Mouse (Mus musculus) midbrain, embryonic 13.5 days (tissue): ENCODE results near the gene Fam71e2. TPM values are rescaled to one million over a fixed set of nuclear protein-coding genes. Genes with fewer than 3 reads are reported as not detected.

Experiments
- ATAC-seq: fragments of 200-750 bp; cut with Nextera tagmentation; 2 replicates; pipeline ENCODE4 v1.8.0; 2017; ENCODE audit warnings: mild to moderate bottlenecking, moderate TSS enrichment, moderate library complexity
- H3K27ac ChIP-seq: fragments of 300-500 bp; sonication (generic); 2 replicates; pipeline ENCODE4 v1.5.1; 2015; ENCODE audit warnings: inconsistent platforms, mild to moderate bottlenecking, moderate library complexity
- H3K27me3 ChIP-seq: fragments of 300-500 bp; sonication (generic); 2 replicates; pipeline ENCODE4 v1.6.1; 2015; ENCODE audit warnings: mild to moderate bottlenecking, inconsistent platforms
- H3K36me3 ChIP-seq: fragments of 300-500 bp; sonication (generic); 2 replicates; pipeline ENCODE4 v1.6.1; 2015; ENCODE audit warnings: mild to moderate bottlenecking, inconsistent platforms
- H3K4me1 ChIP-seq: fragments of 300-500 bp; sonication (generic); replicated peaks from 2 replicates; pipeline ENCODE4 v1.6.1; 2015; ENCODE audit warnings: inconsistent platforms
- H3K4me2 ChIP-seq: fragments of 300-500 bp; sonication (generic); replicated peaks from 2 replicates; pipeline ENCODE4 v1.6.1; 2015; ENCODE audit warnings: moderate library complexity, mild to moderate bottlenecking, inconsistent platforms
- H3K4me3 ChIP-seq: fragments of 300-500 bp; sonication (generic); replicated peaks from 2 replicates; pipeline ENCODE4 v1.5.1; 2015; ENCODE audit warnings: mild to moderate bottlenecking, inconsistent platforms
- H3K9ac ChIP-seq: fragments of 300-500 bp; sonication (generic); replicated peaks from 2 replicates; pipeline ENCODE4 v1.6.1; 2015; ENCODE audit warnings: mild to moderate bottlenecking, inconsistent platforms
- H3K9me3 ChIP-seq: fragments of 300-500 bp; sonication (generic); 2 replicates; pipeline ENCODE4 v1.6.1; 2016; ENCODE audit warnings: mild to moderate bottlenecking, inconsistent platforms
- WGBS: fragments of 180-500 bp; shearing (Covaris S2); methylation state at CpG from one replicate; pipeline ENCODE4 v1.1.7; 2015; 5-methylcytosine and 5-hydroxymethylcytosine counted together
- polyA plus RNA-seq: library from polyadenylated mRNA; unstranded; fragments of >200 nt; fragmentation: Nextera tagmentation; extraction: Ambion mirVana; gene quantifications from 2 replicates; pipeline ENCODE4 v1.2.1, GENCODE M21; 2015

The Fam71e2 gene
- polyA plus RNA-seq, 1 experiment from 2014 or later: not detected

DNA sequence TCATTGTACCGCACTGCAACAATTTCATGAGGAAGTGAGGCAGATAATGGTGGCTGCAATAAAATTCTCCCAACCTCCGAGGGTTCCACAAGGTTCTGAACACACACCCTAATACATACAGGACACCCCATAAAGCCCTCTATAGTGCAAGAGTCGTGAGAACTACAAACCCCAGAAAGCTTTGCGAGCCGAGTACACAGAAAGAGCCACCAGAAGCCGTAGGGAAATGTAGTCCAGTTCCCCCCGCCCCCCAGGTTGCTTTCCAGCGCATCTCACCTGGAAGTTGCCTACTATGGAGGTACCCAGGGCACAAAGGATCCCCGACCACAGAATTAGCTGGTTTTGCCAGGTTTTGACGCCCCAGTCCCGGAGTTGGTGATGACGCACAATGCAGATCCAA is 47.6 kb downstream of the Fam71e2 start:
- Histone ChIP-seq H3K9ac (0 out of 2 replicates have a peak overlapping the region, but pooled peaks have one; percentile 23), H3K27ac (no peak overlapping the region), H3K9me3 (no peaks in the 10 kb centered on the region), H3K27me3 (no peaks in the 10 kb centered on the region), H3K4me3 (peak overlapping the region; percentile 31), H3K4me2 (peak overlapping the region; percentile 49), H3K36me3 (no peaks in the 10 kb centered on the region; the same call in 1 of the 2 replicates), H3K4me1 (no peaks in the 10 kb centered on the region)
- ATAC-seq: peak; percentile 84
- 40% methylated on average over 12 of the region's 12 CpGs for WGBS

DNA sequence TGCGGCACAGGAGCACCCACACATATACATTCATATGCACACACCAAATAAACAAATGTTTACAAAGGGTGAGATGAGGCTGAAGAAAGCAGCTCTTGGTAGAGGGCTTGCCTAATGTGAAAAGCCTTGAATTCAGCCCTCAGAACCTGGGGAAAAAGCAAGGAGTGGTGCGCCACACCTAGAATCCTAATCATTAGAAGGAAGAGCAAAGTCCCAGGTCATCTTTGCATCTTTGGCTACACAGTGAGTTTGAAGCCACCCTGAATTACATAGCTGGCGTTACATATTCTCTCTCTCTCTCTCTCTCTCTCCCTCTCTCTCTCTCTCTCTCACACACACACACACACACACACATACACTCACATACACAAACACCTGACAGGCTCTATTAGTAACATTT is 51.8 kb downstream of the Fam71e2 start:
- ATAC-seq: no peak
- no peaks in the 10 kb centered on the region for H3K4me1 ChIP-seq
- no peak overlapping the region for H3K9ac ChIP-seq
- H3K36me3 ChIP-seq: peaks cover 34% of the 10 kb centered on the region
- WGBS: 97% methylated on average over 3 of the region's 3 CpGs
- no peak overlapping the region for H3K4me2 ChIP-seq
- H3K27me3 ChIP-seq: no peaks in the 10 kb centered on the region
- no peak overlapping the region for H3K4me3 ChIP-seq
- H3K27ac ChIP-seq: no peak overlapping the region
- H3K9me3 ChIP-seq: no peaks in the 10 kb centered on the region

DNA sequence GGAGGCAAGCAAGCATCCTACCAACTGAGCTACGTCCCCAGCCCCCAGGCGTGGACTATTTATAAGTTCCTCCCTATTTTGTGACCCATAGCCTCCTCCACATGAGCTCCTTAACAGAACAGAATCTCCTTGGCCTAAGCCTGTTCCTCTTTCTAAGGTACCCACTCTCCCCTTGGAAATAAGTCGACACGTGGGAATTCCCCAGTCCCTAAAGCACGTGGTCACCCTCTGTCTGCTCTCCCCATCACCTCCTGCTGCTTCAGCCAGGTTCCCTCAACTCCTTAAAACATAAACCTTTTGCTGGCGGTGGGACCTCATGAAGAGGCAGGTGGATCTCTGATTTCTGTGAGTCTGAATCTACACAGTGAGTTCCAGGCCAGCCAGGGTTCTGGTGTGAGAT is 54.1 kb downstream of the Fam71e2 start:
- no peak overlapping the region for H3K4me2 ChIP-seq
- no peaks in the 10 kb centered on the region for H3K27me3 ChIP-seq
- 83% methylated on average over 6 of the region's 6 CpGs for WGBS
- H3K9me3 ChIP-seq: no peaks in the 10 kb centered on the region
- H3K36me3 ChIP-seq: peaks cover 57% of the 10 kb centered on the region
- no peak overlapping the region for H3K27ac ChIP-seq
- H3K4me3 ChIP-seq: no peak overlapping the region
- no peak overlapping the region for H3K9ac ChIP-seq
- no peak for ATAC-seq
- H3K4me1 ChIP-seq: no peaks in the 10 kb centered on the region

DNA sequence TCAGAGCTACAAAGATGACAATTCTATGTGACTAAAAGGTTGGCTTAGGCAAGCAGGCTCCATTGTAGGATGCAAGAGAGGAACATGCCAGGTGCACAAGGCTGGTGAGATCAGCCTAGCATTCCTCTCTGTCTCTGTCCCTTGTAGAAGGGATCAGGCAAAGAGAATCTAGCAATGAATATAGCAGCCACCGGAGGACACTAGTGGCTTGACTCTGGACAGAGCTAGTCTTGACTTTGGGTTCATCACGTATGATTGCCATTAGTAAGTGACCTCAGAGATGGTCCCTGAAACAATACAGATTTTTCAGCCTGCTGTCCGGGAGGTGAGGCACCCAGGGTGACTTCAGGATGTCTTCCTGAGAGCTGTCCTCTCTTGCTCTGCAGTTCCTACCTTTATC is 58.5 kb downstream of the Fam71e2 start:
- Histone ChIP-seq H3K4me2 (no peak overlapping the region), H3K4me1 (no peaks in the 10 kb centered on the region), H3K27ac (no peak overlapping the region), H3K27me3 (no peaks in the 10 kb centered on the region), H3K4me3 (no peak overlapping the region), H3K9ac (no peak overlapping the region), H3K36me3 (peaks cover 96% of the 10 kb centered on the region), H3K9me3 (no peaks in the 10 kb centered on the region)
- no peak for ATAC-seq
- WGBS: 89% methylated on average over 3 of the region's 3 CpGs

DNA sequence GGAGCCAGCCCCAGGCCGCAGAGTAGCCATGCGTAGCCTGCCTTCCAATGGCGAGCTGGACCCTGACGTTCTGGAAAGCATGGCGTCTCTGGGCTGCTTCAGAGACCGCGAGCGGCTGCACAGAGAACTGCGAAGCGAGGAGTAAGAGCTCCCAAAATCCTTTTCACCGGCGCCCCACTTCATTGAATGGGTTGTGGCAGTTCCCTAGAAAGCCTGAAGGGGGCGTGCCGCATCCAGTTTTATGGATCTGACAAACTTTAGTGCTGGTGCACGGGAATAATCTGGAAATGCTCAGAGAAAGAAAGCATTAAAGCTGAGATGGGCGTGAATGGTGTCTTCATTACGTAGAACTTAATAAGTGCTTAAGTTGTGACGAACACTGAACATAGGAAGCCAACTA is 66.0 kb downstream of the Fam71e2 start:
- no peaks in the 10 kb centered on the region for H3K9me3 ChIP-seq
- H3K9ac ChIP-seq: no peak overlapping the region
- H3K4me1 ChIP-seq: peaks cover 6% of the 10 kb centered on the region; the same call in 1 of the 2 replicates
- no peak overlapping the region for H3K4me2 ChIP-seq
- no peak overlapping the region for H3K27ac ChIP-seq
- peaks cover 95% of the 10 kb centered on the region for H3K36me3 ChIP-seq
- no peak overlapping the region for H3K4me3 ChIP-seq
- no peak for ATAC-seq
- WGBS: 33% methylated on average over 18 of the region's 18 CpGs
- no peaks in the 10 kb centered on the region for H3K27me3 ChIP-seq

Other genes starting within 250 kb of the Fam71e2 start
- 1.4 and 2.3 TPM in 2 replicates for gene Tnni3, start 247.1 kb downstream of the Fam71e2 start, polyA plus RNA-seq
- gene Dnaaf3, start 238.8 kb downstream of the Fam71e2 start, polyA plus RNA-seq: 1.5 and 2.3 TPM in 2 replicates
- 92.2 and 97.8 TPM in 2 replicates for gene Syt5, start 223.8 kb downstream of the Fam71e2 start, polyA plus RNA-seq
- gene Ptprh, start 167.3 kb downstream of the Fam71e2 start, polyA plus RNA-seq: 0.35 and 0.67 TPM in 2 replicates
- 3.8 and 3.9 TPM in 2 replicates for gene Tmem86b, start 139.9 kb downstream of the Fam71e2 start, polyA plus RNA-seq
- 9.2 and 11.4 TPM in 2 replicates for gene Ppp6r1, start 112.3 kb downstream of the Fam71e2 start, polyA plus RNA-seq
- 122 and 123 TPM in 2 replicates for gene Hspbp1, start 86.2 kb downstream of the Fam71e2 start, polyA plus RNA-seq
- gene Brsk1, start 80.7 kb downstream of the Fam71e2 start, polyA plus RNA-seq: 6.8 and 7.6 TPM in 2 replicates
- 0.22 and 0.24 TPM in 2 replicates for gene Tmem150b, start 46.1 kb downstream of the Fam71e2 start, polyA plus RNA-seq
- 90.0 and 92.5 TPM in 2 replicates for gene Kmt5c, start 31.2 kb downstream of the Fam71e2 start, polyA plus RNA-seq
- gene Cox6b2, start 18.2 kb downstream of the Fam71e2 start, polyA plus RNA-seq: 19.7 and 22.9 TPM in 2 replicates
- 0.48 and 1.1 TPM in 2 replicates for gene Il11, start 11.6 kb upstream of the Fam71e2 start, polyA plus RNA-seq
- gene Tmem190, start 11.6 kb upstream of the Fam71e2 start, polyA plus RNA-seq: 0.45 TPM in 1 of 2 replicates, not detected in the other
- gene Tmem238, start 18.4 kb upstream of the Fam71e2 start, polyA plus RNA-seq: 2.5 and 3.0 TPM in 2 replicates
- gene Rpl28, start 21.6 kb upstream of the Fam71e2 start, polyA plus RNA-seq: 224 and 265 TPM in 2 replicates
- gene Ube2s, start 41.3 kb upstream of the Fam71e2 start, polyA plus RNA-seq: 281 and 301 TPM in 2 replicates
- 8.8 and 9.7 TPM in 2 replicates for gene Shisa7, start 73.4 kb upstream of the Fam71e2 start, polyA plus RNA-seq
- 3.3 and 5.3 TPM in 2 replicates for gene Isoc2b, start 99.0 kb upstream of the Fam71e2 start, polyA plus RNA-seq
- gene Isoc2a, start 105.9 kb upstream of the Fam71e2 start, polyA plus RNA-seq: 0.43 and 0.65 TPM in 2 replicates
- 0.31 and 0.32 TPM in 2 replicates for gene Gm36210, start 135.2 kb upstream of the Fam71e2 start, polyA plus RNA-seq
- gene Zfp628, start 143.9 kb upstream of the Fam71e2 start, polyA plus RNA-seq: 4.3 and 4.4 TPM in 2 replicates
- 29.5 and 31.1 TPM in 2 replicates for gene Nat14, start 150.7 kb upstream of the Fam71e2 start, polyA plus RNA-seq
- gene Ssc5d, start 154.5 kb upstream of the Fam71e2 start, polyA plus RNA-seq: 0.88 and 0.98 TPM in 2 replicates
- gene Sbk2, start 193.1 kb upstream of the Fam71e2 start, polyA plus RNA-seq: 0.12 and 0.13 TPM in 2 replicates
- gene Sbk3, start 199.9 kb upstream of the Fam71e2 start, polyA plus RNA-seq: 0.10 and 0.13 TPM in 2 replicates
- 65.2 and 68.4 TPM in 2 replicates for gene Zfp579, start 224.9 kb upstream of the Fam71e2 start, polyA plus RNA-seq
- gene Zfp524, start 243.1 kb upstream of the Fam71e2 start, polyA plus RNA-seq: 8.6 and 8.9 TPM in 2 replicates
- gene Fiz1, start 243.4 kb upstream of the Fam71e2 start, polyA plus RNA-seq: 42.0 and 51.1 TPM in 2 replicates
- gene Gm44973, start 244.2 kb upstream of the Fam71e2 start, polyA plus RNA-seq: 0.89 and 1.3 TPM in 2 replicates
- gene Zfp865, start 249.1 kb upstream of the Fam71e2 start, polyA plus RNA-seq: 5.7 and 7.9 TPM in 2 replicates
- gene Ccdc106, start 249.3 kb upstream of the Fam71e2 start, polyA plus RNA-seq: 25.8 and 30.1 TPM in 2 replicates